Mouse (Mus musculus) ES-E14 (cell line): Measurements from ENCODE around the gene Gm20812. TPM values are rescaled to one million over a fixed set of nuclear protein-coding genes. Genes with fewer than 3 reads are reported as not detected.
"Not testable (repeated sequence)": the region's sequence is repeated elsewhere in the genome, so short reads cannot be mapped to it uniquely, and the experiment has no call there.

Experiments
- DNase-seq: peaks from one replicate; pipeline ENCODE4 v3.0.0-alpha.2; 2013; ENCODE audit warnings: low read depth, low spot score
- H3K27ac ChIP-seq: 2 replicates; pipeline ENCODE4 v1.5.1; 2012; ENCODE audit warnings: low read depth, mild to moderate bottlenecking, low read length, moderate library complexity, mixed read lengths; ENCODE audit not compliant: poor library complexity, insufficient read depth, severe bottlenecking
- H3K36me3 ChIP-seq: 2 replicates; pipeline ENCODE4 v1.6.1; 2012; ENCODE audit warnings: mild to moderate bottlenecking, low read length, moderate library complexity, mixed read lengths; ENCODE audit not compliant: control insufficient read depth, poor library complexity, insufficient read depth, severe bottlenecking
- H3K4me1 ChIP-seq, 2 experiments: fragments of 150-350 bp in 1 of 2; sonication (generic) in 1 of 2; 2 replicates each; pipeline ENCODE4 v1.6.1; 2012; ENCODE audit warnings: low read length in 2 of 2, mild to moderate bottlenecking in 1 of 2, mixed read lengths in 1 of 2; ENCODE audit not compliant: control insufficient read depth in 2 of 2, insufficient read depth in 2 of 2, poor library complexity in 1 of 2
- H3K4me3 ChIP-seq, 2 experiments: fragments of 150-350 bp in 1 of 2; sonication (generic) in 1 of 2; 2 replicates each; pipeline ENCODE4 v1.5.1; 2012; ENCODE audit warnings: low read length in 2 of 2, low read depth in 1 of 2, mild to moderate bottlenecking in 1 of 2, mixed read lengths in 1 of 2; ENCODE audit not compliant: insufficient read depth in 1 of 2, poor library complexity in 1 of 2, severe bottlenecking in 1 of 2
- H3K9ac ChIP-seq: 2 replicates; pipeline ENCODE4 v1.6.1; 2012; ENCODE audit warnings: low read depth, mild to moderate bottlenecking, low read length, mixed read lengths; ENCODE audit not compliant: poor library complexity, insufficient read depth, severe bottlenecking
- H3K9me3 ChIP-seq: fragments of 150-350 bp; sonication (generic); 2 replicates; pipeline ENCODE4 v1.6.1; 2012; ENCODE audit warnings: low read depth, mild to moderate bottlenecking, low read length; ENCODE audit not compliant: control insufficient read depth, insufficient read depth
- in situ Hi-C, 2 experiments: fragments of 600-800 bp; cut with MboI; formaldehyde crosslinking; loops; one replicate each; pipeline ENCODE4 v1.15.1; 2025; ENCODE audit warnings: low sequenced_read_pairs in 2 of 2, inconsistent platforms in 1 of 2; ENCODE audit not compliant: unreplicated experiment in 2 of 2
- total RNA-seq: library from RNA; depleted of rRNA; stranded (reverse); fragments of 300-350 nt; gene quantifications from 2 replicates; pipeline ENCODE4 v1.2.3, GENCODE M21; 2012; rRNA removed

The Gm20812 gene
- total RNA-seq: not detected in 2 replicates

- H3K27ac ChIP-seq, H3K4me3 ChIP-seq, H3K9ac ChIP-seq, H3K4me1 ChIP-seq, in situ Hi-C loops, H3K36me3 ChIP-seq, DNase-seq, H3K9me3 ChIP-seq: not testable (repeated sequence)
Measured at GRCm38 (mm10) chrY:12381681-12382080, at the start of gene Gm20812. Gene Gm20812 (plus strand): TSS chrY:12381981.

Other genes starting within 250 kb of the Gm20812 start
- gene Gm29554, start 108.0 kb upstream of the Gm20812 start, total RNA-seq: not detected in 2 replicates